Mouse (Mus musculus): ENCODE measurements around the gene Cdcp1. TPM values are rescaled to one million over a fixed set of nuclear protein-coding genes. Genes with fewer than 3 reads are reported as not detected.

Cdcp1 gene
- polyA plus RNA-seq, 1 experiment from 2014 or later: 13.6 TPM

- no peaks in the 10 kb centered on the region for H3K9me3 ChIP-seq
- no peak overlapping the region for H3K4me3 ChIP-seq (replicated peaks)
- H3K9ac ChIP-seq: no peak overlapping the region
- no peak overlapping the region for H3K4me2 ChIP-seq (replicated peaks)
- peak; percentile 47 for ATAC-seq
- no peaks in the 10 kb centered on the region for H3K27me3 ChIP-seq (replicated peaks)
- H3K27ac ChIP-seq: no peak overlapping the region
- H3K4me1 ChIP-seq (replicated peaks): no peaks in the 10 kb centered on the region
- WGBS: 80% methylated on average over 4 of the region's 4 CpGs
- H3K36me3 ChIP-seq: no peaks in the 10 kb centered on the region
Observed at GRCm38 (mm10) chr9:123162985-123163694, 52.7 kb downstream of the Cdcp1 start.

- Histone ChIP-seq H3K4me2 (replicated peaks) (no peak overlapping the region), H3K9me3 (no peaks in the 10 kb centered on the region), H3K4me1 (replicated peaks) (no peaks in the 10 kb centered on the region), H3K27me3 (replicated peaks) (no peaks in the 10 kb centered on the region), H3K4me3 (replicated peaks) (no peak overlapping the region), H3K36me3 (no peaks in the 10 kb centered on the region), H3K9ac (no peak overlapping the region), H3K27ac (no peak overlapping the region)
- ATAC-seq: no peak
- WGBS: 66% methylated on average over 2 of the region's 2 CpGs
Observed at GRCm38 (mm10) chr9:123161792-123162191, 54.0 kb downstream of the Cdcp1 start.

DNA sequence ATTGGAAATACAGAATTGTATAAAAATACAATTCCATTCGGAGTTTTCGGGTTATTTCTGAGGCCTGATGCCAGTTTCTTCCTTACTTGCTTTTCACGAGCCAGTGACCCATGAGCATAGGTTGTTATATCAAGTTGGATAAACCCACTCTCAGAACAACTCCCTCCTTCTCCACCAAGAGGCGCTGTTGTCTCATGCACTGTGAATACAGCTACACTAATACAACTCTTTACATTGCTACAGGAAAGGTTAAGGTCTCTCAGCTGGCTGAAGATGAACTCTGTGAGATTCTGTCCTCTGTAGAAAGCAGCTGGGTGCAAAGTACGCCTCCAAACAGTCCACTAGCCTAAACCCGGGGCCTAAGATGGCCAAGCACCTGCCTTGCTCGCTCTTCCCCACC lies 56.5 kb downstream of the Cdcp1 start:
- 56% methylated on average over 7 of the region's 7 CpGs for WGBS
- H3K27me3 ChIP-seq (replicated peaks): no peaks in the 10 kb centered on the region
- no peaks in the 10 kb centered on the region for H3K4me1 ChIP-seq (replicated peaks)
- no peak overlapping the region for H3K4me2 ChIP-seq (replicated peaks)
- no peak for ATAC-seq
- no peak overlapping the region for H3K27ac ChIP-seq
- no peak overlapping the region for H3K9ac ChIP-seq
- no peaks in the 10 kb centered on the region for H3K36me3 ChIP-seq
- no peak overlapping the region for H3K4me3 ChIP-seq (replicated peaks)
- H3K9me3 ChIP-seq: no peaks in the 10 kb centered on the region

DNA sequence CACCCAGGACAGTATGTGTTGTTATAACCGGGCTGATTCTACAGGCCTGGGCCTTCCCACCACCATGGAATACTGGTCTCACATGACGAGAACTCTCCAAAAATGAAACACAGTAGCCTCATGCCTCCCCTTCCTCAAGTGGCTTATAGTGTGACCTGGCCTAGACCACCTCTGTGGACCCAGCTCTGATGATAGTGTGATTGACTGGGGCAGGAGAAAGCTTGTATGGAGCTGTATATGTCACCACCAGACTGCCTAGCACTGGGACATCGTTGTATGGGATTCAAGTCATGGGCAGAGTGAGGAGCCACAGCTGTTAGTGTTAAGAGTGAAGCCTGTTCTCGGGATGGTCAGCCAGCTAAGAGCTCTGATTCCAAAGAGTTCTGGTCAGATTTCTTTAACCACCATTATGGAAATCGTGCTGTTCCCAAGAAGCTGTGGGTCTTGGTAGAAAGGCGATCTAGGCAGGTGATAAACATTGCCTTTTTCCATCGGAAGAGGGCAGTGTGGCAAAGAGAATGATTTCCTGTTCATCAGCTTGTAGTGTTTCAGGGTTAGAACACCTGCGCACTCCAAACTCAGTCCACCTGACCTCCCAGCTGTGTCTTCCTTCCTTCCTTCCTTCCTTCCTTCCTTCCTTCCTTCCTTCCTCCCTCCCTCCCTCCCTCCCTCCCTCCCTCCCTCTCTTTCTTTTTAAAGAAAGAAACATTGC lies 57.6 kb downstream of the Cdcp1 start:
- no peak for ATAC-seq
- Histone ChIP-seq H3K9ac (no peak overlapping the region), H3K27me3 (replicated peaks) (no peaks in the 10 kb centered on the region), H3K4me1 (replicated peaks) (no peaks in the 10 kb centered on the region), H3K36me3 (no peaks in the 10 kb centered on the region), H3K27ac (no peak overlapping the region), H3K4me3 (replicated peaks) (no peak overlapping the region), H3K4me2 (replicated peaks) (no peak overlapping the region), H3K9me3 (no peaks in the 10 kb centered on the region)
- WGBS: 54% methylated on average over 8 of the region's 8 CpGs

GRCm38 (mm10) chr9:123157699-123158098 lies 58.1 kb downstream of the Cdcp1 start:
- H3K9ac ChIP-seq: no peak overlapping the region
- H3K9me3 ChIP-seq: no peaks in the 10 kb centered on the region
- no peak overlapping the region for H3K4me3 ChIP-seq (replicated peaks)
- no peaks in the 10 kb centered on the region for H3K4me1 ChIP-seq (replicated peaks)
- no peak for ATAC-seq
- no peak overlapping the region for H3K27ac ChIP-seq
- H3K27me3 ChIP-seq (replicated peaks): no peaks in the 10 kb centered on the region
- H3K36me3 ChIP-seq: no peaks in the 10 kb centered on the region
- H3K4me2 ChIP-seq (replicated peaks): no peak overlapping the region

DNA sequence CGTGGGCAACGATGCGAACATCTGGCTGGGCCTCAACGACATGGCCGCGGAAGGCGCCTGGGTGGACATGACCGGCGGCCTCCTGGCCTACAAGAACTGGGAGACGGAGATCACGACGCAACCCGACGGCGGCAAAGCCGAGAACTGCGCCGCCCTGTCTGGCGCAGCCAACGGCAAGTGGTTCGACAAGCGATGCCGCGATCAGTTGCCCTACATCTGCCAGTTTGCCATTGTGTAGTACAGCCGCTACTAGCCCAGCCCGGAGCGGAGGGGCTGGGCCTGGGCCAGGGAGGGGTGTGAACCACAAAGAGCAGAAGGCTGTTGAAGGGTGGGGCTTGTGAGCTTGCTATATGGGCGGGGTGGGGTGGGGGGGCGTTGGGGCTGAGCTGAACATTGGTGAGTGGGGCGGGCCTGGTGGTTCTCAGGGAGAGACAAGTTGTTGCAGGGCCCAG lies 58.9 kb downstream of the Cdcp1 start:
- Histone ChIP-seq H3K9ac (peak overlapping the region; percentile 21; the same call in 1 of the 2 replicates), H3K27ac (no peak overlapping the region), H3K4me1 (replicated peaks) (no peaks in the 10 kb centered on the region), H3K4me2 (replicated peaks) (peak overlapping the region; percentile 56), H3K9me3 (no peaks in the 10 kb centered on the region), H3K4me3 (replicated peaks) (0 out of 2 replicates have a peak overlapping the region, but pooled peaks have one; percentile 7), H3K27me3 (replicated peaks) (no peaks in the 10 kb centered on the region), H3K36me3 (no peaks in the 10 kb centered on the region)
- peak; percentile 51 for ATAC-seq
- WGBS: 36% methylated on average over 30 of the region's 30 CpGs

- Histone ChIP-seq H3K36me3 (no peaks in the 10 kb centered on the region), H3K9ac (no peak overlapping the region)
- no peak for ATAC-seq
Observed at GRCm38 (mm10) chr9:123153121-123153520, 62.7 kb downstream of the Cdcp1 start.

DNA sequence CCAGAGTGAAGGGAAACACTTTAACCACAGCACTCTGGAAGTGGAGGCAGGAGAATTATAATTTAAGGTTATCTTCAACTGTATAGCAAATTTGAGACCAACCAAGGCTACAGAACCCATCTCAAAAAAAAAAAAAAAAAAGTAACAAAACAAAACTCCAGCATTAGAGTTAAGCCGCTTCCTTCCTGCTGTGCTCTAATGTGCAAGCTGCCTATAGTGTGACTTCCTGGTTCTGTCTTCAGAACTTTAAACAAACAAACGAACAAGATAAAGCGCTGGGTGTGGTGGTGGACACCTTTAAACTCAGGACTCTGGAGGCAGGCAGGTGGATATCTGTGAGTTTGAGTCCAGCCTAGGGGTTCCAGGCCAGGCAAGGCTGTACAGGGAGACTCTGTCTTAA lies 63.8 kb downstream of the Cdcp1 start:
- Histone ChIP-seq H3K27me3 (replicated peaks) (no peaks in the 10 kb centered on the region), H3K27ac (no peak overlapping the region), H3K4me1 (replicated peaks) (no peaks in the 10 kb centered on the region), H3K9ac (no peak overlapping the region), H3K4me2 (replicated peaks) (no peak overlapping the region), H3K9me3 (no peaks in the 10 kb centered on the region), H3K36me3 (no peaks in the 10 kb centered on the region), H3K4me3 (replicated peaks) (no peak overlapping the region)
- WGBS: 55% methylated on average over 3 of the region's 3 CpGs
- peak; percentile 44; the same call in 1 of the 2 replicates for ATAC-seq

More at GRCm38 (mm10) chr9:123153121-123153520, 62.7 kb downstream of the Cdcp1 start:
- no peaks in the 10 kb centered on the region for H3K4me1 ChIP-seq (replicated peaks)
- no peak overlapping the region for H3K4me2 ChIP-seq (replicated peaks)
- H3K27me3 ChIP-seq (replicated peaks): no peaks in the 10 kb centered on the region
- H3K27ac ChIP-seq: no peak overlapping the region
- no peaks in the 10 kb centered on the region for H3K9me3 ChIP-seq
- no peak overlapping the region for H3K4me3 ChIP-seq (replicated peaks)
- 88% methylated on average over 2 of the region's 2 CpGs for WGBS

- no peak overlapping the region for H3K4me3 ChIP-seq (replicated peaks)
- WGBS: 46% methylated on average over 1 of the region's 1 CpGs
- no peaks in the 10 kb centered on the region for H3K36me3 ChIP-seq
- H3K27me3 ChIP-seq (replicated peaks): no peaks in the 10 kb centered on the region
- no peaks in the 10 kb centered on the region for H3K4me1 ChIP-seq (replicated peaks)
- no peak for ATAC-seq
- no peaks in the 10 kb centered on the region for H3K9me3 ChIP-seq
- no peak overlapping the region for H3K9ac ChIP-seq
- no peak overlapping the region for H3K27ac ChIP-seq
- no peak overlapping the region for H3K4me2 ChIP-seq (replicated peaks)
Observed at GRCm38 (mm10) chr9:123151561-123151960, 64.3 kb downstream of the Cdcp1 start.

GRCm38 (mm10) chr9:123150241-123151020 lies 65.4 kb downstream of the Cdcp1 start, which contains the start of gene Clec3b:
Gene Clec3b, plus strand, starts transcription at chr9:123150946.
- Histone ChIP-seq H3K27ac (no peak within 1 kb of the TSS), H3K4me2 (replicated peaks) (no peak within 1 kb of the TSS), H3K9me3 (no peaks in the 10 kb centered on the region), H3K36me3 (no peaks in the 10 kb centered on the region), H3K4me1 (replicated peaks) (no peaks in the 10 kb centered on the region), H3K4me3 (replicated peaks) (no peak within 1 kb of the TSS), H3K9ac (no peak within 1 kb of the TSS), H3K27me3 (replicated peaks) (no peaks in the 10 kb centered on the region)
- 73% methylated on average over 5 of the region's 5 CpGs for WGBS
- no peak for ATAC-seq

DNA sequence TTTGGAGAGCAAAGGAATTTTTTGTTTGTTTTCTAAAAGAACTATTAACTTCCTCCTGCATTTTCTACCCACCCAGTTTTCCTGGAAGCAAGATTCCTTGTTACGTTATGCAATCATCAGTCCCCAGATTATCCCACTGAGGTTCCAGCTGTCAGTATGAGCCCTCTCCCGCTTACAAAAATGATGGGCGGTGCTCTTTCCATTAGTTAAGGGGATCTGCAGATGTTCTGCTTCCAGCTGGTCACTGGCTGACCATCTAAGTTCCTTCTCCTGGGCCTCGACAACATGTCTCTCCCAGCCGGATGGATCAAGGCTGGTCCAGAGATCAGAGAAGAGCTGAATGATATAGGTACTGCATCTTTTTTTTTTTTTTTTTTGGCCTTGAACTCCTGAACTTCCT lies 67.4 kb downstream of the Cdcp1 start:
- no peak overlapping the region for H3K4me3 ChIP-seq (replicated peaks)
- no peaks in the 10 kb centered on the region for H3K4me1 ChIP-seq (replicated peaks)
- H3K27me3 ChIP-seq (replicated peaks): no peaks in the 10 kb centered on the region
- H3K36me3 ChIP-seq: no peaks in the 10 kb centered on the region
- ATAC-seq: peak; percentile 28; the same call in 1 of the 2 replicates
- no peaks in the 10 kb centered on the region for H3K9me3 ChIP-seq
- no peak overlapping the region for H3K27ac ChIP-seq
- no peak overlapping the region for H3K4me2 ChIP-seq (replicated peaks)
- 61% methylated on average over 5 of the region's 5 CpGs for WGBS
- H3K9ac ChIP-seq: no peak overlapping the region

Data from intestine, embryonic 15.5 days (tissue).